Mouse (Mus musculus) intestine, postnatal 0 days (tissue): ENCODE results near the gene Opcml. TPM values are rescaled to one million over a fixed set of nuclear protein-coding genes. Genes with fewer than 3 reads are reported as not detected.

ENCODE experiments used
- ATAC-seq: fragments of 200-750 bp; cut with Nextera tagmentation; 2 replicates; pipeline ENCODE4 v1.8.0; 2017; ENCODE audit warnings: mild to moderate bottlenecking, moderate TSS enrichment, moderate library complexity
- H3K27ac ChIP-seq: fragments of 300-500 bp; sonication (generic); 2 replicates; pipeline ENCODE4 v1.5.1; 2014; ENCODE audit warnings: mild to moderate bottlenecking, low read depth, low read length, moderate library complexity
- H3K27me3 ChIP-seq: fragments of 300-500 bp; sonication (generic); replicated peaks from 2 replicates; pipeline ENCODE4 v1.6.1; 2014; ENCODE audit warnings: low read length, mixed read lengths; ENCODE audit not compliant: control insufficient read depth, insufficient read depth
- H3K36me3 ChIP-seq: fragments of 300-500 bp; sonication (generic); 2 replicates; pipeline ENCODE4 v1.6.1; 2014; ENCODE audit warnings: mild to moderate bottlenecking, moderate library complexity; ENCODE audit not compliant: control insufficient read depth, insufficient read depth
- H3K4me1 ChIP-seq: fragments of 300-500 bp; sonication (generic); replicated peaks from 2 replicates; pipeline ENCODE4 v1.6.1; 2014; ENCODE audit warnings: antibody characterized with exemption, low read length, mixed read lengths; ENCODE audit not compliant: control insufficient read depth, insufficient read depth
- H3K4me2 ChIP-seq: fragments of 300-500 bp; sonication (generic); replicated peaks from 2 replicates; pipeline ENCODE4 v1.6.1; 2014; ENCODE audit warnings: low read depth, mild to moderate bottlenecking, moderate library complexity
- H3K4me3 ChIP-seq: fragments of 300-500 bp; sonication (generic); 2 replicates; pipeline ENCODE4 v1.5.1; 2014; ENCODE audit warnings: low read depth, low read length
- H3K9ac ChIP-seq: fragments of 300-500 bp; sonication (generic); 2 replicates; pipeline ENCODE4 v1.6.1; 2014; ENCODE audit warnings: mild to moderate bottlenecking, low read depth, low read length
- H3K9me3 ChIP-seq: fragments of 300-500 bp; sonication (generic); 2 replicates; pipeline ENCODE4 v1.6.1; 2016; ENCODE audit warnings: mixed run types; ENCODE audit not compliant: control insufficient read depth
- CTCF ChIP-seq: sonication (generic); IDR thresholded peaks from 2 replicates; pipeline ENCODE4 v1.5.1; 2016; ENCODE audit warnings: low read depth, mild to moderate bottlenecking, control low read depth, antibody characterized with exemption, moderate library complexity
- WGBS: fragments of 180-500 bp; shearing (Covaris S2); extraction: QIAGEN DNeasy Blood & Tissue Kit; methylation state at CpG from one replicate; pipeline ENCODE4 v1.1.7; 2014; 5-methylcytosine and 5-hydroxymethylcytosine counted together
- polyA plus RNA-seq: library from polyadenylated mRNA; unstranded; fragments of >200 nt; fragmentation: Nextera tagmentation; extraction: Ambion mirVana; gene quantifications from 2 replicates; pipeline ENCODE4 v1.2.1, GENCODE M21; 2015

Gene Opcml
- polyA plus RNA-seq, 1 experiment from 2014 or later, result 1.7 TPM

- no peak for ATAC-seq
- WGBS, result 13% methylated on average over 10 of the region's 10 CpGs
- Histone ChIP-seq H3K4me2 (peak overlapping the region; percentile 25; the same call in 1 of the 2 replicates), H3K9me3 (no peaks in the 10 kb centered on the region), H3K4me3 (no peak overlapping the region), H3K27ac (no peak overlapping the region), H3K36me3 (no peaks in the 10 kb centered on the region), H3K27me3 (no peaks in the 10 kb centered on the region), H3K9ac (no peak overlapping the region), H3K4me1 (no peaks in the 10 kb centered on the region)
- TF ChIP-seq CTCF, result no peak
These were observed 546.1 kb downstream of the Opcml start for GRCm38 (mm10) chr9:28336511-28337208.

DNA sequence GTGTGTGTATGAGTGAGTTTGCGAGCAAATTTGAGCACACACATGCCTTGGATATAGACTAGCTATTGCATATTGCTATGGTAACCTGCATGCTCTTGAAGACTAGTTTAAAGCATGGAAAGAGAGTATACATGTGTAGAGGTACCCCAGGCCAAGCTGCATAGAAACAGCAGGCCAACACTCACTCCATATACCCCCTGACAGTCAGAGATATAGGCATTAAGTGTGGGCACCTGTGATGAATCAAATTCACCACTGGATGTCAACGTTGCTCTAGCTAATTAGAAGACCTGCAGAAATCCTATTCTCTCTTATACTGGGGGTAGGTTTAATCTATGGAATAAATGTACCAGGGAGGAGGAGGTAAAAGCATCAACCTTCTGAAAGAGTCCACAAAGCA, 547.3 kb downstream of the Opcml start:
- H3K9me3 ChIP-seq, result no peaks in the 10 kb centered on the region
- 75% methylated on average over 2 of the region's 2 CpGs for WGBS
- no peaks in the 10 kb centered on the region for H3K27me3 ChIP-seq
- ATAC-seq, result no peak
- H3K9ac ChIP-seq, result no peak overlapping the region
- H3K36me3 ChIP-seq, result no peaks in the 10 kb centered on the region
- H3K27ac ChIP-seq, result no peak overlapping the region
- no peak overlapping the region for H3K4me2 ChIP-seq
- H3K4me3 ChIP-seq, result no peak overlapping the region
- TF ChIP-seq CTCF, result peak; percentile 31
- H3K4me1 ChIP-seq, result no peaks in the 10 kb centered on the region

DNA sequence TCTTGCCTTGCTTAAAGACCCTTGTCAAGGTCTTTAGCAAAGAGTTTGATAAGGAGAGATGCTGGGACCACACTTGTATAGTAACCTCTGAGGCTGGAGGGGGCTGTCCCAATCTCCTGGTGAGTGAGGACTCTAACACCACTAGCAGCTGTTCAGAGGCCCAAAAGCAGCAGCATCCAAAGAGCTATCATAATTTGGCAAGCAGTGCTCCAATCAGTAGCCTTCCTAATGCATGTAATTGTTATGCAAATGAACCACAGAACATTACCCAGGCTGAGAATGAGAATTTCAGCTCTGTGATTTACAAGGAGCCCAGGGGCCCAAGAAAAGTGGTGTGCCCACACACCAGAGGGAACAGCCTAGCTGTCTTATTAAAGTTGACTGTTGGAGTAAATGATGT, 564.4 kb downstream of the Opcml start:
- Histone ChIP-seq H3K4me2 (no peak overlapping the region), H3K4me3 (no peak overlapping the region), H3K27me3 (no peaks in the 10 kb centered on the region), H3K4me1 (no peaks in the 10 kb centered on the region), H3K27ac (no peak overlapping the region), H3K9me3 (no peaks in the 10 kb centered on the region), H3K36me3 (no peaks in the 10 kb centered on the region), H3K9ac (no peak overlapping the region)
- TF ChIP-seq CTCF, result no peak
- no peak for ATAC-seq

GRCm38 (mm10) chr9:28357946-28358345, 567.4 kb downstream of the Opcml start:
- Histone ChIP-seq H3K4me1 (no peaks in the 10 kb centered on the region), H3K9me3 (no peaks in the 10 kb centered on the region), H3K27ac (no peak overlapping the region), H3K27me3 (no peaks in the 10 kb centered on the region), H3K4me2 (no peak overlapping the region), H3K9ac (no peak overlapping the region), H3K4me3 (no peak overlapping the region), H3K36me3 (no peaks in the 10 kb centered on the region)
- no peak for ATAC-seq
- TF ChIP-seq CTCF, result no peak
- WGBS, result 66% methylated on average over 3 of the region's 3 CpGs

GRCm38 (mm10) chr9:28360691-28361090, 570.1 kb downstream of the Opcml start:
- TF ChIP-seq CTCF, result no peak
- H3K4me2 ChIP-seq, result no peak overlapping the region
- H3K27me3 ChIP-seq, result no peaks in the 10 kb centered on the region
- H3K4me1 ChIP-seq, result no peaks in the 10 kb centered on the region
- no peak for ATAC-seq
- WGBS, result 72% methylated on average over 2 of the region's 2 CpGs
- H3K36me3 ChIP-seq, result no peaks in the 10 kb centered on the region
- no peak overlapping the region for H3K27ac ChIP-seq
- no peaks in the 10 kb centered on the region for H3K9me3 ChIP-seq
- no peak overlapping the region for H3K9ac ChIP-seq
- H3K4me3 ChIP-seq, result no peak overlapping the region

- ATAC-seq, result no peak
- H3K9ac ChIP-seq, result no peak overlapping the region
- H3K36me3 ChIP-seq, result no peaks in the 10 kb centered on the region
- no peaks in the 10 kb centered on the region for H3K9me3 ChIP-seq
- H3K27ac ChIP-seq, result no peak overlapping the region
- no peak overlapping the region for H3K4me3 ChIP-seq
- no peak for TF ChIP-seq CTCF
- WGBS, result 80% methylated on average over 10 of the region's 10 CpGs
- no peak overlapping the region for H3K4me2 ChIP-seq
- no peaks in the 10 kb centered on the region for H3K4me1 ChIP-seq
- H3K27me3 ChIP-seq, result no peaks in the 10 kb centered on the region
These were observed 574.0 kb downstream of the Opcml start for GRCm38 (mm10) chr9:28364473-28365159.
